17 mouse cellular contexts compared by ENCODE assay signal in the genomic region with DNA sequence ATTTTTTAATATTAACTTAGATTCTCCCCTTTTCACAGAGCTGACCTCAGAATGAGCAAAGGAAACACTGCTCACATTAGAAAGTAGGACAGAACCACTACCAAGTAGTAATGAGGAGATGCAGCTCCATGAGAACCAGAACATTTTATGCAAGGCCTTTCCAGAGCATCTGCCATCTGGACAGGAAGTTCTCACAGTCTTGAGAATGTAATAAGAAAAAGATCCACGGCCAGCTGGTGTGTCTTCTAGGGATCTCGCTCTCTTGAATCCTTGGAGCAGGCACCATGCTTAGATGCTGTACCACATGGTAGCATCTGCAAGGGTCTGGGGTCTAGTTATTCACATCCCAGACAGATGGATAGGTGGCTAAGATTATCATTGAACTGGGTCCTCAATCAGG.
DNase-seq lines count a peak whose midpoint lies in the region; ATAC-seq lines count a peak whose summit lies in the region.
"Had no signal": no experiment of that assay in that cellular context is flagged by ENCODE, and none has a peak within 500 bp of the region (broad histone marks: within the 10 kb centered on the region; RNA-seq: fewer than 3 reads in every experiment).

No protein-coding gene starts in this region.

- DNase-seq in frontal cortex, postnatal 10 days (ENCODE audit: low spot score in 2 of 2) = no peak
- peak; percentile 9 for DNase-seq in layer of hippocampus, adult 9-11 months
- no peak for DNase-seq in layer of hippocampus, adult 9-10 months (ENCODE audit: low spot score)
- peak; percentile 69 for DNase-seq in brain, adult 2 months (ENCODE audit: low read depth, low spot score)
- no peak for DNase-seq in B cell, adult 2 months
- DNase-seq: adrenal gland, adult 2 months; adrenal gland, postnatal 10 days; adrenal gland, postnatal 25 days; cerebellum, adult 18-20 months; cerebellum, adult 8-10 months; cerebellum, adult 9-11 months; cerebellum, postnatal 14 days; cerebellum, postnatal 36 days; embryo, embryonic 11 days had no signal

- peak; percentile 89 for ATAC-seq in frontal cortex, adult (ENCODE audit: low TSS enrichment)
- ATAC-seq: forebrain, embryonic 14.5 days; forebrain, embryonic 16.5 days had no signal

Comparison
In these comparisons a context has a peak if more than half of its experiments do, and no peak if none do; other contexts are left out.
1. DNase-seq: peak in layer of hippocampus, adult 9-11 months (single experiment) and brain, adult 2 months (single experiment); none in frontal cortex, postnatal 10 days (0 of 2), layer of hippocampus, adult 9-10 months (single experiment) and B cell, adult 2 months (0 of 2).